Mouse (Mus musculus) spleen, adult 2 months (tissue): ENCODE results near the gene Spata31d1b.

ENCODE experiments used
- CTCF ChIP-seq: fragments of 200-500 bp; IDR thresholded peaks from 2 replicates; pipeline ENCODE4 v1.5.1; 2011; ENCODE audit warnings: mild to moderate bottlenecking, inconsistent platforms; ENCODE audit not compliant: insufficient read depth, insufficient read length, insufficient replicate concordance; ENCODE audit errors: extremely low read depth
- POLR2A ChIP-seq: fragments of 200-500 bp; IDR thresholded peaks from 2 replicates; pipeline ENCODE4 v1.6.1; 2011; ENCODE audit warnings: low read depth, low read length, inconsistent platforms

DNA sequence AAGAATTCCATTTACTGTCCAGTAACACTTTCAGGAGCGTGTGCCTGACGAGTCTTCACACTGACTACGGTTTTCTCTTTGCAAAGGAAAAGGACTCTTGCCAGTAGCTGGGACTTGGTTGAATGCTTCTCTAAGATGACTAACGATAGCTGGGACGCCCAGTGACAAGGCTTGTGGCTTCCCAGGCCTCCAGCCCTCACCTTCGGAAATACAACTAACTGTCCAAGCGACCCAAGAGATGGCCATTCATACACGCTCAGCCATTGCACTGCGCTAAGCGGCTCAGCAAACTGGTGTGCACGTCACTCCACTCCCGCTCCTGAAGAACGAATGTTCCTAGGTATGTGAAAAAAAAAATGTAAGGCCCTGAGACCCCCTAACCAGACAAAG is 37.3 kb upstream of the Spata31d1b start:
- TF ChIP-seq CTCF, result no peak
- no peak for TF ChIP-seq POLR2A
